Mouse (Mus musculus) heart, embryonic 10.5 days (tissue): ENCODE measurements at regions not wholly inside any gene's neighbourhood (a gene's known extent, or its start where the extent isn't known, plus 50 kb on each side); places are given as distances from the start of the nearest gene placed in this dataset.

ENCODE experiments used
- DNase-seq: peaks from one replicate; pipeline ENCODE4 v3.0.0-alpha.2; 2017; ENCODE audit warnings: low spot score
- H3K27ac ChIP-seq: fragments of 300-500 bp; sonication (generic); 2 replicates; pipeline ENCODE4 v1.5.1; 2016; ENCODE audit warnings: mild to moderate bottlenecking
- H3K27me3 ChIP-seq: fragments of 300-500 bp; sonication (generic); 2 replicates; pipeline ENCODE4 v1.6.1; 2016; ENCODE audit warnings: mild to moderate bottlenecking; ENCODE audit not compliant: poor library complexity, insufficient read depth, severe bottlenecking
- H3K36me3 ChIP-seq: fragments of 300-500 bp; sonication (generic); 2 replicates; pipeline ENCODE4 v1.6.1; 2016; ENCODE audit warnings: mild to moderate bottlenecking, moderate library complexity
- H3K4me1 ChIP-seq: fragments of 300-500 bp; sonication (generic); 2 replicates; pipeline ENCODE4 v1.6.1; 2016; ENCODE audit warnings: mild to moderate bottlenecking
- H3K4me3 ChIP-seq: fragments of 300-500 bp; sonication (generic); 2 replicates; pipeline ENCODE4 v1.5.1; 2016; ENCODE audit warnings: mild to moderate bottlenecking, moderate library complexity
- H3K9me3 ChIP-seq: fragments of 300-500 bp; sonication (generic); 2 replicates; pipeline ENCODE4 v1.6.1; 2016; ENCODE audit warnings: mild to moderate bottlenecking, moderate library complexity
- WGBS: fragments of 180-500 bp; shearing (Covaris S2); methylation state at CpG from one replicate; pipeline ENCODE4 v1.1.7; 2016; 5-methylcytosine and 5-hydroxymethylcytosine counted together

- H3K27ac ChIP-seq, result no peak overlapping the region
- no peaks in the 10 kb centered on the region for H3K27me3 ChIP-seq
- no peak for DNase-seq
- 87% methylated on average over 5 of the region's 5 CpGs for WGBS
- no peak overlapping the region for H3K4me3 ChIP-seq
- H3K36me3 ChIP-seq, result no peaks in the 10 kb centered on the region
- H3K4me1 ChIP-seq, result no peaks in the 10 kb centered on the region
- no peaks in the 10 kb centered on the region for H3K9me3 ChIP-seq
These were observed 588.6 kb downstream of the Tox3 start for GRCm38 (mm10) chr8:89759531-89759930.

- Histone ChIP-seq H3K9me3 (no peaks in the 10 kb centered on the region), H3K4me3 (no peak overlapping the region), H3K4me1 (no peaks in the 10 kb centered on the region), H3K36me3 (no peaks in the 10 kb centered on the region), H3K27me3 (no peaks in the 10 kb centered on the region), H3K27ac (no peak overlapping the region)
- no peak for DNase-seq
- 74% methylated on average over 10 of the region's 10 CpGs for WGBS
These were observed 589.4 kb downstream of the Tox3 start for GRCm38 (mm10) chr8:89758695-89759094.

GRCm38 (mm10) chr8:89755951-89756350 lies 592.2 kb downstream of the Tox3 start:
- 53% methylated on average over 3 of the region's 3 CpGs for WGBS
- no peaks in the 10 kb centered on the region for H3K4me1 ChIP-seq
- no peak overlapping the region for H3K4me3 ChIP-seq
- H3K36me3 ChIP-seq, result no peaks in the 10 kb centered on the region
- H3K9me3 ChIP-seq, result no peaks in the 10 kb centered on the region
- H3K27me3 ChIP-seq, result no peaks in the 10 kb centered on the region
- DNase-seq, result no peak
- H3K27ac ChIP-seq, result no peak overlapping the region

- Histone ChIP-seq H3K27me3 (no peaks in the 10 kb centered on the region), H3K9me3 (no peaks in the 10 kb centered on the region), H3K27ac (no peak overlapping the region), H3K36me3 (no peaks in the 10 kb centered on the region), H3K4me1 (no peaks in the 10 kb centered on the region), H3K4me3 (no peak overlapping the region)
- WGBS, result 80% methylated on average over 3 of the region's 3 CpGs
- no peak for DNase-seq
These were observed 596.9 kb downstream of the Tox3 start for GRCm38 (mm10) chr8:89751201-89751600.

- Histone ChIP-seq H3K4me1 (no peaks in the 10 kb centered on the region), H3K27me3 (no peaks in the 10 kb centered on the region), H3K9me3 (no peaks in the 10 kb centered on the region), H3K36me3 (no peaks in the 10 kb centered on the region), H3K27ac (no peak overlapping the region), H3K4me3 (no peak overlapping the region)
- 74% methylated on average over 4 of the region's 4 CpGs for WGBS
- DNase-seq, result no peak
These were observed 600.4 kb downstream of the Tox3 start for GRCm38 (mm10) chr8:89747726-89748125.

GRCm38 (mm10) chr8:89744267-89745028 lies 603.7 kb downstream of the Tox3 start:
- H3K4me3 ChIP-seq, result no peak overlapping the region
- 79% methylated on average over 11 of the region's 11 CpGs for WGBS
- no peaks in the 10 kb centered on the region for H3K27me3 ChIP-seq
- H3K36me3 ChIP-seq, result no peaks in the 10 kb centered on the region
- no peaks in the 10 kb centered on the region for H3K4me1 ChIP-seq
- DNase-seq, result no peak
- no peak overlapping the region for H3K27ac ChIP-seq
- H3K9me3 ChIP-seq, result no peaks in the 10 kb centered on the region

- DNase-seq, result no peak
- Histone ChIP-seq H3K27me3 (no peaks in the 10 kb centered on the region), H3K9me3 (no peaks in the 10 kb centered on the region), H3K4me3 (no peak overlapping the region), H3K27ac (no peak overlapping the region), H3K36me3 (no peaks in the 10 kb centered on the region), H3K4me1 (no peaks in the 10 kb centered on the region)
- 94% methylated on average over 3 of the region's 3 CpGs for WGBS
These were observed 609.5 kb downstream of the Tox3 start for GRCm38 (mm10) chr8:89738657-89739056.

- 71% methylated on average over 1 of the region's 1 CpGs for WGBS
- H3K9me3 ChIP-seq, result no peaks in the 10 kb centered on the region
These were observed 610.5 kb downstream of the Tox3 start for GRCm38 (mm10) chr8:89737636-89738035.

GRCm38 (mm10) chr8:89727252-89727651 lies 620.9 kb downstream of the Tox3 start:
- Histone ChIP-seq H3K4me1 (peaks cover 7% of the 10 kb centered on the region; the same call in 1 of the 2 replicates), H3K4me3 (no peak overlapping the region), H3K9me3 (no peaks in the 10 kb centered on the region), H3K27ac (no peak overlapping the region; the same call in 1 of the 2 replicates), H3K36me3 (no peaks in the 10 kb centered on the region), H3K27me3 (no peaks in the 10 kb centered on the region)
- WGBS, result 87% methylated on average over 6 of the region's 6 CpGs
- DNase-seq, result no peak

More at GRCm38 (mm10) chr8:89737636-89738035, 610.5 kb downstream of the Tox3 start:
- DNase-seq, result no peak
- no peak overlapping the region for H3K27ac ChIP-seq
- H3K36me3 ChIP-seq, result no peaks in the 10 kb centered on the region
- no peaks in the 10 kb centered on the region for H3K4me1 ChIP-seq
- H3K27me3 ChIP-seq, result no peaks in the 10 kb centered on the region
- H3K4me3 ChIP-seq, result no peak overlapping the region

- Histone ChIP-seq H3K27me3 (no peaks in the 10 kb centered on the region), H3K4me1 (peaks cover 7% of the 10 kb centered on the region; the same call in 1 of the 2 replicates), H3K36me3 (no peaks in the 10 kb centered on the region), H3K4me3 (no peak overlapping the region), H3K9me3 (no peaks in the 10 kb centered on the region), H3K27ac (no peak overlapping the region)
- no peak for DNase-seq
- WGBS, result 81% methylated on average over 5 of the region's 5 CpGs
These were observed 626.3 kb downstream of the Tox3 start for GRCm38 (mm10) chr8:89721684-89722305.

- no peaks in the 10 kb centered on the region for H3K36me3 ChIP-seq
- DNase-seq, result no peak
- H3K4me3 ChIP-seq, result no peak overlapping the region
- no peaks in the 10 kb centered on the region for H3K9me3 ChIP-seq
- 59% methylated on average over 6 of the region's 6 CpGs for WGBS
- no peak overlapping the region for H3K27ac ChIP-seq
- 0 out of 2 replicates have a peak, but pooled peaks cover 8% of the 10 kb centered on the region for H3K4me1 ChIP-seq
- H3K27me3 ChIP-seq, result no peaks in the 10 kb centered on the region
These were observed 634.3 kb downstream of the Tox3 start for GRCm38 (mm10) chr8:89713880-89714279.

GRCm38 (mm10) chr8:89707341-89707928 lies 640.7 kb downstream of the Tox3 start:
- Histone ChIP-seq H3K4me1 (no peaks in the 10 kb centered on the region), H3K36me3 (no peaks in the 10 kb centered on the region), H3K4me3 (no peak overlapping the region), H3K9me3 (no peaks in the 10 kb centered on the region), H3K27me3 (no peaks in the 10 kb centered on the region), H3K27ac (no peak overlapping the region)
- no peak for DNase-seq
- 44% methylated on average over 5 of the region's 5 CpGs for WGBS

GRCm38 (mm10) chr8:89685696-89686095 lies 641.7 kb upstream of the Sall1 start:
- no peaks in the 10 kb centered on the region for H3K9me3 ChIP-seq
- H3K36me3 ChIP-seq, result no peaks in the 10 kb centered on the region
- WGBS, result 82% methylated on average over 6 of the region's 6 CpGs
- no peaks in the 10 kb centered on the region for H3K27me3 ChIP-seq
- H3K4me3 ChIP-seq, result no peak overlapping the region
- no peak overlapping the region for H3K27ac ChIP-seq
- DNase-seq, result no peak
- H3K4me1 ChIP-seq, result no peaks in the 10 kb centered on the region
